Comparison of ENCODE assay signal across 19 mouse cellular contexts in genomic region chr2:5023699-5024399, GRCm38 (mm10). TPM values are rescaled to one million over a fixed set of nuclear protein-coding genes. Genes with fewer than 3 reads are reported as not detected.
DNase-seq lines count a peak whose midpoint lies in the region; ATAC-seq lines count a peak whose summit lies in the region.
"Had no signal": no experiment of that assay in that cellular context is flagged by ENCODE, and none has a peak within 500 bp of the region (broad histone marks: within the 10 kb centered on the region; RNA-seq: fewer than 3 reads in every experiment).

No protein-coding gene starts in this region.

- peak; percentile 11 to 38 for DNase-seq in lung, adult 18-20 months
- no peak for DNase-seq in lung, postnatal 10 days
- peak; percentile 28 for DNase-seq in adrenal gland, postnatal 14 days
- DNase-seq in embryonic facial prominence, embryonic 10.5 days (ENCODE audit: low spot score), result peak; percentile 40
- peak; percentile 52 for DNase-seq in skeletal muscle tissue, adult 2 months (ENCODE audit: low read depth, low spot score)
- DNase-seq in right cerebral cortex, postnatal 10 days (ENCODE audit: low spot score in 2 of 2), result no peak
- DNase-seq in liver, embryonic 11.5 days (ENCODE audit: low spot score), result no peak
- DNase-seq: cerebellum, adult 8-10 months; liver; midbrain, embryonic 14.5 days; thymus, postnatal 14 days had no signal

- no peak overlapping the region for H3K4me2 ChIP-seq in liver, embryonic 11.5 days
- H3K4me2 ChIP-seq: embryonic facial prominence, embryonic 12.5 days; heart, embryonic 15.5 days had no signal

- no peak overlapping the region for H3K9ac ChIP-seq in liver, embryonic 11.5 days (ENCODE audit: low read depth, low read length)
- H3K9ac ChIP-seq: embryonic facial prominence, embryonic 12.5 days; heart, embryonic 15.5 days had no signal

- H3K36me3 ChIP-seq in embryonic facial prominence, embryonic 10.5 days (replicated peaks), result no peaks in the 10 kb centered on the region
- no peaks in the 10 kb centered on the region for H3K36me3 ChIP-seq in liver, embryonic 11.5 days (ENCODE audit: control insufficient read depth, insufficient read depth, low read length)
- H3K36me3 ChIP-seq: embryonic facial prominence, embryonic 12.5 days; hindbrain, embryonic 10.5 days had no signal

- H3K4me3 ChIP-seq in embryonic facial prominence, embryonic 10.5 days, result no peak overlapping the region
- H3K4me3 ChIP-seq in liver, embryonic 11.5 days (ENCODE audit: low read depth, low read length), result no peak overlapping the region
- H3K4me3 ChIP-seq: embryonic facial prominence, embryonic 12.5 days; heart, embryonic 15.5 days; hindbrain, embryonic 10.5 days had no signal

- no peaks in the 10 kb centered on the region for H3K27me3 ChIP-seq in embryonic facial prominence, embryonic 10.5 days (replicated peaks; ENCODE audit: low read depth, poor library complexity, severe bottlenecking)
- no peaks in the 10 kb centered on the region for H3K27me3 ChIP-seq in liver, embryonic 11.5 days (replicated peaks; ENCODE audit: control insufficient read depth, insufficient read depth, low read length)
- H3K27me3 ChIP-seq: embryonic facial prominence, embryonic 12.5 days; heart, embryonic 15.5 days had no signal

- 0 out of 2 replicates have a peak, but pooled peaks cover 3% of the 10 kb centered on the region for H3K9me3 ChIP-seq in embryonic facial prominence, embryonic 10.5 days
- no peaks in the 10 kb centered on the region for H3K9me3 ChIP-seq in liver, embryonic 11.5 days (ENCODE audit: control insufficient read depth, low read length)
- H3K9me3 ChIP-seq: embryonic facial prominence, embryonic 12.5 days; heart, embryonic 15.5 days; hindbrain, embryonic 10.5 days had no signal

- peaks cover 16% of the 10 kb centered on the region for H3K4me1 ChIP-seq in embryonic facial prominence, embryonic 10.5 days
- peaks cover 7% of the 10 kb centered on the region for H3K4me1 ChIP-seq in liver, embryonic 11.5 days (replicated peaks; ENCODE audit: control insufficient read depth, insufficient read depth, low read length)
- H3K4me1 ChIP-seq: embryonic facial prominence, embryonic 12.5 days had no signal

- WGBS in embryonic facial prominence, embryonic 10.5 days, result 71% methylated on average over 14 of the region's 14 CpGs
- 73% methylated on average over 14 of the region's 14 CpGs for WGBS in liver, embryonic 11.5 days

- H3K27ac ChIP-seq in embryonic facial prominence, embryonic 10.5 days (replicated peaks), result no peak overlapping the region
- no peak overlapping the region for H3K27ac ChIP-seq in liver, embryonic 11.5 days (ENCODE audit: low read depth, low read length)
- H3K27ac ChIP-seq: embryonic facial prominence, embryonic 12.5 days; heart, embryonic 15.5 days; hindbrain, embryonic 10.5 days had no signal

- no peak for ATAC-seq in liver, embryonic 11.5 days (replicated peaks; ENCODE audit: low FRiP score)

RNA-seq across cellular contexts. Expression of gene Mcm10, which starts 11.3 kb away (rescaled TPM):
- total RNA-seq in adrenal gland, postnatal 14 days (2021), result 6.0 and 7.9 TPM in 2 replicates
- polyA plus RNA-seq in embryonic facial prominence, embryonic 10.5 days (2016; fragmentation: Nextera tagmentation; extraction: Ambion mirVana), result 76.4 and 80.4 TPM in 2 replicates
- 77.2 and 84.4 TPM in 2 replicates for polyA plus RNA-seq in liver, embryonic 11.5 days (2014; fragmentation: Nextera tagmentation; extraction: Ambion mirVana)

RNA-seq across cellular contexts. Expression of gene Optn, which starts 40.0 kb away (rescaled TPM):
- 77.7 and 81.5 TPM in 2 replicates for total RNA-seq in adrenal gland, postnatal 14 days (2021)
- polyA plus RNA-seq in embryonic facial prominence, embryonic 10.5 days (2016; fragmentation: Nextera tagmentation; extraction: Ambion mirVana), result 4.4 and 4.8 TPM in 2 replicates
- 18.7 and 21.8 TPM in 2 replicates for polyA plus RNA-seq in liver, embryonic 11.5 days (2014; fragmentation: Nextera tagmentation; extraction: Ambion mirVana)

RNA-seq across cellular contexts. Expression of gene Ucma, which starts 47.9 kb away (rescaled TPM):
- not detected in 2 replicates for total RNA-seq in adrenal gland, postnatal 14 days (2021)
- polyA plus RNA-seq in embryonic facial prominence, embryonic 10.5 days (2016; fragmentation: Nextera tagmentation; extraction: Ambion mirVana), result 0.39 and 0.48 TPM in 2 replicates
- polyA plus RNA-seq in liver, embryonic 11.5 days (2014; fragmentation: Nextera tagmentation; extraction: Ambion mirVana), result not detected in 2 replicates
- total RNA-seq: granulocyte monocyte progenitor cell, adult 5-6 weeks; megakaryocyte progenitor cell, adult 5-6 weeks had no signal
- polyA plus RNA-seq: embryonic facial prominence, embryonic 12.5 days; hindbrain, embryonic 10.5 days; intestine, embryonic 14.5 days; kidney, embryonic 16.5 days; stomach, embryonic 16.5 days had no signal

Comparison
In these comparisons a context has a peak if more than half of its experiments do, and no peak if none do; other contexts are left out.
1. DNase-seq: peak in lung, adult 18-20 months (2 of 2), adrenal gland, postnatal 14 days (single experiment), embryonic facial prominence, embryonic 10.5 days (single experiment) and skeletal muscle tissue, adult 2 months (single experiment); none in lung, postnatal 10 days (single experiment), right cerebral cortex, postnatal 10 days (0 of 2) and liver, embryonic 11.5 days (single experiment).